Mouse (Mus musculus): ENCODE measurements around the gene Dact3. TPM values are rescaled to one million over a fixed set of nuclear protein-coding genes. Genes with fewer than 3 reads are reported as not detected.

The Dact3 gene
- 151 and 154 TPM in 2 replicates for polyA plus RNA-seq (2012; rRNA removed)

DNA sequence AGATGAGACGGTGACA lies at the start of gene Dact3:
Gene Dact3 (plus strand): TSS at position 8 of the 16 bp plus-strand sequence.
- DNase-seq (ENCODE audit: extremely low spot score in 1 of 2, low spot score in 1 of 2), result no peak

DNA sequence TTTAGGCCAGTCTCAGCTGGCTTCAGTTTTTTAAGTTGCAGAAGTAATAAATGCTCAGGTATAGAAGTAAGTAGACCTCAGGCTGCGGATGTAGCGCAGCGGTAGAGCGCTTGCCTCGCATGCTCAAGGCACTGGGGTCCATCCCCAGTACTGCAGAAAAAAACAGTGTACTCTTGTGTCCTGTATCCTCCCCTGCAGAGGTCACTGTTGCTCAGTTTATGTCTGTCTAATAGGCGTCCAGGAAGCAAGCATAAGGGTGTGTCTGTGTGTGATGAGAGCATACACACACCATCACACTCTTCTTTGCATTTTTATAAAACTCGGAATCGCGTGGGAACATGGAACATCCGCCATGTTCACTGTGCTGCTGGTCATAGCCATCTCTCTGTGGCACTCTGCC lies 49.3 kb upstream of the Dact3 start:
- DNase-seq (ENCODE audit: extremely low spot score in 1 of 2, low spot score in 1 of 2), result no peak

GRCm38 (mm10) chr7:16826571-16826970 lies 48.5 kb upstream of the Dact3 start:
- no peak for DNase-seq (ENCODE audit: extremely low spot score in 1 of 2, low spot score in 1 of 2)

DNA sequence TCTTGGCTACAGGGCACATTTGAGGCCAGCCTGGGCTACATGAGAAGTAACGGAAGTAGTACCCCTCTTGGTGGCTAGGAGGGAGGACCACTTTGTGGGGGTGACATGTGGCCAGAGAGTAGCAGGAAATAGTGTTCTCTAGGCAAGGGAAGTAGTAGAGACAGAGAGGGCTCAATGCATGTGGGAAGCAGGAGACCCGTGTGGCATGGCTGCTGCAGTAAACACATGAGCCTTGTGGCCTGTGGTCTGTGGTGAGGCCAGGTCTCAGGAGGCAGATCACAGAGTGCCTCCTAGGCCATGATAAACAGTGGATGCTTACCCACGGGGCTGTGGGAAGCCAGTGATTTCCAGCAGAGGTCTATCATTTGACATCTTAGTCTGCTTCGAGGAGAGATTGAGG lies 47.8 kb upstream of the Dact3 start:
- no peak for DNase-seq (ENCODE audit: extremely low spot score in 1 of 2, low spot score in 1 of 2)

DNA sequence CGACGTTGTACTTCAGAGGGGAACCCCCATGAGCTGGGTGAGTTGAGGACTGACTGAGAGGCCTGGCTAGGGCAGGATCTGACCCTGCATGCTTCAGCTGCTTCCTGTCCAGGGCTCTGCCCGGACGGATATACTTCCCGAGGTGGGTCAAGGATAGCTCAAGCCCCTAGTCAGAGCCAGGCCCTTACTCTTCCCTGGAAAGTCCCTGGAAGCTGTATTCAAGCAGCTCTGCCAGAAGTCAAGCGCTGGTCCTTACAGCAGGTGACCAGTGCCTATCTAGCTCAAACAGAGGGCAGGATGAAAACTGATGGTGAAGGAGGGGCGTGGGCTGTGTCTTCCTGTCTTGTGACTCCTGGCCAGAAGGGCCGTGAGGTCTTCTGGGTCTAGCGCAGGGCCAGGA lies 44.7 kb upstream of the Dact3 start:
- no peak for DNase-seq (ENCODE audit: extremely low spot score in 1 of 2, low spot score in 1 of 2)

DNA sequence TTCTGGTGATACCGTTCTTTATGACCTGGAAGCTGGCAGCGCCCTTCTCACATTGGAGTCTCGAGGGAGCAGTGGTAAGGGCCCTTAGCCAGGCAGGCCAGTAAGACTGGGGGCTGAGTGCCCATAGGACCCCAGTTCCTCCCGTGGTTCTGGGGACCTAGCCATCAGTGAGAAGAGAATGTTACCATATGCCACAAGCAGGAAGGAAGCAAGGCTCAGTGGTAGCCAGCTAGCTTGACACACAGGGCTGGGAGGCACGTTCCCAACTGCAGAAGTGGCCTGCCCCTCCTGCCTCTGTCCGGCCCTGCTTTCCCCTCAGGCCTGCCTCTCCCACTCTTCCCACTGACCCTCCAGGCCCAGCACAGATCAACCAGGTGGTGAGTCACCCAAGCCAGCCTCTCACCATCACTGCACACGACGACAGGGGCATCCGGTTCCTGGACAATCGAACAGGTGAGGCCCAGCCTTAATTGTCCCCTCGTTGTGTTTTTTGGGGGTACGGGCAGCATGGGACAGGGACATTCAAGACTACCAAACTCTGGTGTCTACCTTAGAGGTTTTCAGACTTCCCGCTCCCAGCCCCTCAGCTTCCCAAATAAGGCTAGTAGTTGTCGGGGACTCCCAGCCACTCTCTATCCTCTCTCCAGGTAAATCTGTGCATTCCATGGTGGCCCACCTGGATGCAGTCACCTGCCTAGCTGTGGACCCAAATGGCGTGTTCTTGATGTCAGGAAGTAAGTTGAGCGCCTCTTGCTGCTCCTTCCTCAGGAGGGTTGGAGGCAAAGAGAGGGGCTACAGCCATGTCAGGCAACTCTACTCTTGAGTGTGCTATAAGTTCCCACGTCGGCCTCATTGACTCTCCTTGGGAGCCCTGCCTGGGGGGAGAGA lies 37.0 kb upstream of the Dact3 start:
- no peak for DNase-seq (ENCODE audit: extremely low spot score in 1 of 2, low spot score in 1 of 2)

- DNase-seq (ENCODE audit: extremely low spot score in 1 of 2, low spot score in 1 of 2), result no peak
Observed at GRCm38 (mm10) chr7:16838804-16839426, 36.2 kb upstream of the Dact3 start.

GRCm38 (mm10) chr7:16839427-16840108 lies 35.5 kb upstream of the Dact3 start:
- no peak for DNase-seq (ENCODE audit: extremely low spot score in 1 of 2, low spot score in 1 of 2)

DNA sequence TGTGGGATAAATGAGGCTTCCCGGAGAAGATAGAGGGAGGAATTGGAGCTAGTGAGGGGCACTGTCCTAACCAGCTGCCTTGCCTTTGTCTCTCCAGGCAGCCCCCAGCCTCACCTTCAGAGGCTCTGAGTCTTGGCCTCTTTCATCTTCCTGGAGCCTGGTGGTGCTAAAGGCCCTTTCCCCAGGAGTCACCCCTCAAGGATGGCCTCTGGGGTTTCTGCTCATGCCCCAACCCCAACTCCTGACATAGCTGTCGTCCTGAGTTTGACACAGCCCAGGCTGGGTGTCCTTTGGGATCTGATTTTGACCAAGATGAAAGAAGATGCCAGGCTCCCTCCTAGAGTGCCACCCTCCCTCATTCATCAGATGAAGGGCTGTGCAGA lies 35.0 kb upstream of the Dact3 start:
- DNase-seq (ENCODE audit: extremely low spot score in 1 of 2, low spot score in 1 of 2), result no peak

GRCm38 (mm10) chr7:16841078-16841477 lies 34.0 kb upstream of the Dact3 start:
- no peak for DNase-seq (ENCODE audit: extremely low spot score in 1 of 2, low spot score in 1 of 2)

GRCm38 (mm10) chr7:16841561-16842560 lies 33.3 kb upstream of the Dact3 start:
- DNase-seq (ENCODE audit: extremely low spot score in 1 of 2, low spot score in 1 of 2), result no peak

- peak; percentile 77 to 88 for DNase-seq (ENCODE audit: extremely low spot score in 1 of 2, low spot score in 1 of 2)
Observed at GRCm38 (mm10) chr7:16842645-16843063, 32.5 kb upstream of the Dact3 start, which contains the start of gene Prkd2. Gene Prkd2, plus strand, starts transcription at chr7:16842902.

- DNase-seq (ENCODE audit: extremely low spot score in 1 of 2, low spot score in 1 of 2), result no peak
Observed at GRCm38 (mm10) chr7:16843441-16844171, 31.5 kb upstream of the Dact3 start.

GRCm38 (mm10) chr7:16844696-16845071 lies 30.4 kb upstream of the Dact3 start:
- no peak for DNase-seq (ENCODE audit: extremely low spot score in 1 of 2, low spot score in 1 of 2)

DNA sequence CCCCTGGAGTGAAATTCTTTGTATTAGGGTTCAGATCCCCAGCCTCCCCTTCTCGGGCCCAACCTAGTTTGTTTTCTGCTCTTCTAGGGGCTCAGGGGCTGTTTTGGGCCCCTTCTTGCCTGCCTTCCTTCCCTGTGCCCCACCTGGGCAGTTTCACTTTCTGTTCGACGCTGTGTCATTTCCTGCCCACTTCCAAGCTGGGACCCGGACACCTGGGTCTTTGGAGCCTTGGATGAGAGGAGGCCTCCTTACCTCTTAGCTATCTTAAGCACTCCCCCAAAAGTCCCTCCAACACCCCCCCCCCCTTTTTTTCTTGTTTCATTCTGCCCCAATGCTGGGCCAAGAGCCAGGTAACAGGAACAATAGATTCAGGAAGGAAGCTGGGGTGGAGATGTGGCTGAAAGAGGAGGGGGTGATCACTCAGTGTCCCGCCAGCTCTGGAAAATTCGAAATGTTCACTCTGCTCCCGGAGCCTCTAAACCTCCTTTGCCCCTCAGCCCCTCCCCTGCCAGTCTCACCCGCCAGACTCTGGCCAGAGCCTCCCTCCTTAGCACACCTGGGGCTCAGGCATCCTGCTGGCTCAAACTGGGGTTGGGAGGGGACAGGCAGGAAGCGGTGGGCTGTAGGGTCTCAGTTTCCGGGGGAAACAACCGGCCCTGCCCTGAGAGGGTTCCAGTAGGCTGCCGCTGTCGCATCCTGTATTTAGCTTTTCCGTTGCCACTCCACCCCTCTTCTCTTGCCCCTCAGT lies 29.9 kb upstream of the Dact3 start:
- DNase-seq (ENCODE audit: extremely low spot score in 1 of 2, low spot score in 1 of 2), result no peak

GRCm38 (mm10) chr7:16845820-16846167 lies 29.3 kb upstream of the Dact3 start:
- DNase-seq (ENCODE audit: extremely low spot score in 1 of 2, low spot score in 1 of 2), result no peak

- DNase-seq (ENCODE audit: extremely low spot score in 1 of 2, low spot score in 1 of 2), result no peak
Observed at GRCm38 (mm10) chr7:16846775-16847174, 28.3 kb upstream of the Dact3 start.

GRCm38 (mm10) chr7:16847507-16847906 lies 27.6 kb upstream of the Dact3 start:
- DNase-seq (ENCODE audit: extremely low spot score in 1 of 2, low spot score in 1 of 2), result no peak

DNA sequence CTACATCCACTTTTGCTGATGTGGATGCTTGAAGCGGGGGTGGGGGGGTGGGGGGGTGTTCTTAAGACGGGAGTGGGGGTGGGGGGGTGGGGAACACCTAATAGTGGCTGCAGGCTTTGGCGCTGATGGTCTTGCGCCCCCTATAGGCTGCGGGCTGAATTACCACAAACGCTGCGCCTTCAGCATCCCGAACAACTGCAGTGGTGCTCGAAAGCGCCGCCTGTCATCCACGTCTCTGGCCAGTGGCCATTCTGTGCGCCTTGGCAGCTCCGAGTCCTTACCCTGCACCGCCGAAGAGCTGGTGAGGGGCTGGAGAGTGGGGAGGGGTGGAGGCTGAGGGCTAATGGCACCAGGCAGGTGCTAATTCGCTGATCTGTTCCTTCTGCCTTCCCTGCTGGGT lies 26.5 kb upstream of the Dact3 start:
- DNase-seq (ENCODE audit: extremely low spot score in 1 of 2, low spot score in 1 of 2), result peak in 1 of 2 experiments; percentile 86

- DNase-seq (ENCODE audit: extremely low spot score in 1 of 2, low spot score in 1 of 2), result no peak
Observed at GRCm38 (mm10) chr7:16851636-16852035, 23.5 kb upstream of the Dact3 start.
